Mouse (Mus musculus): ENCODE measurements at regions not wholly inside any gene's neighbourhood (a gene's known extent, or its start where the extent isn't known, plus 50 kb on each side); places are given as distances from the start of the nearest gene placed in this dataset.

- TF ChIP-seq CTCF (IDR thresholded peaks at IDR 0.05; ENCODE audit: extremely low read depth, insufficient read depth, insufficient read length, insufficient replicate concordance) (no peak), POLR2A (IDR thresholded peaks at IDR 0.05; ENCODE audit: low read depth, low read length) (no peak)
Measured at GRCm38 (mm10) chr5:118459391-118459792, 101.1 kb upstream of the Med13l start.
